Mouse (Mus musculus) CD4-positive, CD25-positive, alpha-beta regulatory T cell, adult 4 months (primary cell): ENCODE measurements around the gene Tchhl1. TPM values are rescaled to one million over a fixed set of nuclear protein-coding genes. Genes with fewer than 3 reads are reported as not detected.
A peak's percentile ranks its signal among the peaks of the same experiment; 100 is the strongest.

Source experiments
- ATAC-seq: one replicate; pipeline ENCODE4 v1.8.0; 2017
- polyA plus RNA-seq, 2 experiments: library from polyadenylated mRNA; unstranded; fragments of 100-300 nt; shearing (Covaris generic); gene quantifications; one replicate each; pipeline ENCODE4 v1.2.1; 2017

The Tchhl1 gene
- polyA plus RNA-seq, 2 experiments from 2014 or later, result not detected

- ATAC-seq, result peak; percentile 86
Observed at GRCm38 (mm10) chr3:93505960-93506863, 37.7 kb downstream of the Tchhl1 start.

- peak; percentile 4 for ATAC-seq
Observed at GRCm38 (mm10) chr3:93506881-93507325, 38.3 kb downstream of the Tchhl1 start.

GRCm38 (mm10) chr3:93509301-93509700 lies 40.7 kb downstream of the Tchhl1 start:
- ATAC-seq, result no peak

GRCm38 (mm10) chr3:93511036-93511435 lies 42.5 kb downstream of the Tchhl1 start:
- ATAC-seq, result no peak

GRCm38 (mm10) chr3:93511801-93512200 lies 43.2 kb downstream of the Tchhl1 start:
- no peak for ATAC-seq

- no peak for ATAC-seq
Observed at GRCm38 (mm10) chr3:93512386-93513101, 44.0 kb downstream of the Tchhl1 start.

- ATAC-seq, result peak; percentile 94
Observed at GRCm38 (mm10) chr3:93514628-93515027, 46.1 kb downstream of the Tchhl1 start.

GRCm38 (mm10) chr3:93517343-93517742 lies 48.8 kb downstream of the Tchhl1 start:
- no peak for ATAC-seq

GRCm38 (mm10) chr3:93519856-93520329 lies 51.3 kb downstream of the Tchhl1 start:
- no peak for ATAC-seq

GRCm38 (mm10) chr3:93520330-93521193 lies 52.0 kb downstream of the Tchhl1 start, which contains the start of gene S100a11:
TSS of gene S100a11 (plus strand) at chr3:93520488.
- ATAC-seq, result peak; percentile 79

Other genes with a start within 250 kb of the Tchhl1 start
- not detected for gene Flg, start 195.2 kb upstream of the Tchhl1 start, polyA plus RNA-seq
- not detected for gene Hrnr, start 149.0 kb upstream of the Tchhl1 start, polyA plus RNA-seq
- gene Rptn, start 75.1 kb upstream of the Tchhl1 start, polyA plus RNA-seq, result not detected
- not detected for gene Tchh, start 26.4 kb upstream of the Tchhl1 start, polyA plus RNA-seq
- 100 to 1,000 TPM; 613 to 644 TPM for gene S100a11, start 51.7 kb downstream of the Tchhl1 start, polyA plus RNA-seq
- gene S100a10, start 86.3 kb downstream of the Tchhl1 start, polyA plus RNA-seq, result 100 to 1,000 TPM; 693 to 848 TPM
- gene Tdpoz2, start 183.9 kb downstream of the Tchhl1 start, polyA plus RNA-seq, result not detected
- gene Tdpoz1, start 207.6 kb downstream of the Tchhl1 start, polyA plus RNA-seq, result not detected
- not detected for gene Gm37596, start 224.3 kb downstream of the Tchhl1 start, polyA plus RNA-seq